Mouse (Mus musculus): ENCODE data around the gene Calcb. TPM values are rescaled to one million over a fixed set of nuclear protein-coding genes. Genes with fewer than 3 reads are reported as not detected.
"Not testable (repeated sequence)": the region's sequence is repeated elsewhere in the genome, so short reads cannot be mapped to it uniquely, and the experiment has no call there.

The Calcb gene
- not detected in 2 replicates for polyA plus RNA-seq (2015; fragmentation: Nextera tagmentation; extraction: Ambion mirVana)

- no peak within 1 kb of the TSS for H3K27ac ChIP-seq
- H3K9ac ChIP-seq = no peak within 1 kb of the TSS
- no peaks in the 10 kb centered on the region for H3K9me3 ChIP-seq (replicated peaks)
- H3K4me2 ChIP-seq = no peak within 1 kb of the TSS; the same call in 1 of the 2 replicates
- ATAC-seq (ENCODE audit: low read depth) = no peak
- WGBS (ENCODE audit: insufficient replicate concordance) = 8% methylated on average over 11 of the region's 11 CpGs
- H3K4me3 ChIP-seq (replicated peaks) = no peak within 1 kb of the TSS
- H3K27me3 ChIP-seq = peaks cover 41% of the 10 kb centered on the region
- DNase-seq = no peak
- no peaks in the 10 kb centered on the region for H3K4me1 ChIP-seq (replicated peaks)
- H3K36me3 ChIP-seq = no peaks in the 10 kb centered on the region
Measured at GRCm38 (mm10) chr7:114718300-114718699, at the start of gene Calcb. TSS of gene Calcb (plus strand) at chr7:114718643.

DNA sequence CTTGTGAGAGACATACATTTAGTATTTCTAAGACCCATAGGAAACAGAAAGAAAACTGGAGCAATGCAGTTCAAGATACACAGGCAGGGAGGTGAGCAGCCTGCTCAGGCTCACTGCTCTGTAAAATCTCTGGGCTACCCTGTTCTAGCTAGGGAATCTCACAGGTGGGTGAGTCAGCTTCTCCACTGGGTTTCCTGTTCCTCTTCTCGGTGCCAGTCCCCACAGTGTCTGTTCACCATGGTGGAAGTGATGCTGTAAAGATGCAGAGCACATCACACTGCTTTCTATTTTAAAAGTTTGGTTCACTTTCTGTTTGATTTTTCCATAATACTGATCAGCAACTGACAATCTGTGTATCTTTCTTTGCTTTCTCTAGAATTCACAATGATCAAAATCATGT lies 47.0 kb upstream of the Calcb start:
- Histone ChIP-seq H3K36me3 (no peaks in the 10 kb centered on the region), H3K4me2 (no peak overlapping the region), H3K27ac (no peak overlapping the region), H3K4me3 (replicated peaks) (no peak overlapping the region), H3K27me3 (no peaks in the 10 kb centered on the region), H3K9ac (no peak overlapping the region), H3K4me1 (replicated peaks) (no peaks in the 10 kb centered on the region), H3K9me3 (replicated peaks) (no peaks in the 10 kb centered on the region)
- DNase-seq (no peak), ATAC-seq (ENCODE audit: low read depth) (no peak)
- WGBS (ENCODE audit: insufficient replicate concordance) = 13% methylated on average over 1 of the region's 1 CpGs

GRCm38 (mm10) chr7:114672697-114673096 lies 45.7 kb upstream of the Calcb start:
- Histone ChIP-seq H3K9me3 (replicated peaks) (no peaks in the 10 kb centered on the region), H3K36me3 (no peaks in the 10 kb centered on the region), H3K9ac (no peak overlapping the region), H3K4me3 (replicated peaks) (no peak overlapping the region), H3K4me1 (replicated peaks) (no peaks in the 10 kb centered on the region), H3K27ac (no peak overlapping the region), H3K4me2 (no peak overlapping the region), H3K27me3 (no peaks in the 10 kb centered on the region)
- 24% methylated on average over 2 of the region's 2 CpGs for WGBS (ENCODE audit: insufficient replicate concordance)
- DNase-seq (no peak), ATAC-seq (ENCODE audit: low read depth) (no peak)

DNA sequence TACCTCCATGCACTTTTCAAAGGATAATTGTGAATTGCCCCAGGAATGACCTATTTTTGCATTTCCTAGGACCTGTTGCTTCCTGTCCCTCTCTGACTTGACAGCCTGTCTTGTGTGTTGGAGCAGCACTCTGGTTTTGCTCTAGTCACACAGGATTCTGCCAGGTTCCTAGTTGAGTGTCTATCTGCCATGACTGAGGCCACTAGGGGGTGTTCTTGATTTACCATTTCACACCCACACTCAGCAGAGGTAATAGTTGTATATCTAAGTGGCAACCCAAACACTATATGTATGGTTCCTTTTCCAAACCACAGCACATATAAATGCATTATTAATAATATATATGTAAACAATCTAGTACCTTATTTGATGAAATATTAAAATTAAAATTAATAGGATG lies 26.1 kb upstream of the Calcb start:
- H3K27ac ChIP-seq = no peak overlapping the region
- H3K36me3 ChIP-seq = no peaks in the 10 kb centered on the region
- no peak overlapping the region for H3K4me3 ChIP-seq (replicated peaks)
- H3K9ac ChIP-seq = no peak overlapping the region
- no peak for DNase-seq
- H3K27me3 ChIP-seq = no peaks in the 10 kb centered on the region
- no peak overlapping the region for H3K4me2 ChIP-seq
- ATAC-seq (ENCODE audit: low read depth) = no peak
- H3K4me1 ChIP-seq (replicated peaks) = no peaks in the 10 kb centered on the region
- H3K9me3 ChIP-seq (replicated peaks) = no peaks in the 10 kb centered on the region

DNA sequence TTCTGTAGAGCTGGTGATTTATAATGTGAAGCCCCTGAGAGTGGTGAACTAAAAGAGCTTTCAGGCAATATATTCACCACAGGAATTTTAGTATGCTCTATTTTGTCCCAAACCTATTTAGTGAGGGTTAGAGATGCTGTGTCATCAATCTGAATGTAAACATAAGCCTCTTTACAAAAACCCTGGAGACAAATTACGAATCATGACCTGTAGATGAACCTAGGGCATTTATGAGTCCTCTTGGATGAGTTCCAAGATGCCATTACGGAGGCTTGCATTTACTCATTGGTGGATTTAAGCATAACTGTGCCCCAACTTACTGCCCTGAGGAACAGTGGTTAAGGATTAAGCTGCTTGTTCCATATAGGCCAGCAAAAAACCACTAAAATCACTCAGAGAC lies 17.6 kb upstream of the Calcb start:
- Histone ChIP-seq H3K4me3 (replicated peaks) (no peak overlapping the region), H3K27me3 (no peaks in the 10 kb centered on the region), H3K36me3 (no peaks in the 10 kb centered on the region), H3K9me3 (replicated peaks) (no peaks in the 10 kb centered on the region), H3K27ac (no peak overlapping the region), H3K9ac (no peak overlapping the region), H3K4me2 (no peak overlapping the region), H3K4me1 (replicated peaks) (no peaks in the 10 kb centered on the region)
- WGBS (ENCODE audit: insufficient replicate concordance) = 37% methylated on average over 2 of the region's 2 CpGs
- ATAC-seq (ENCODE audit: low read depth) (no peak), DNase-seq (no peak)

DNA sequence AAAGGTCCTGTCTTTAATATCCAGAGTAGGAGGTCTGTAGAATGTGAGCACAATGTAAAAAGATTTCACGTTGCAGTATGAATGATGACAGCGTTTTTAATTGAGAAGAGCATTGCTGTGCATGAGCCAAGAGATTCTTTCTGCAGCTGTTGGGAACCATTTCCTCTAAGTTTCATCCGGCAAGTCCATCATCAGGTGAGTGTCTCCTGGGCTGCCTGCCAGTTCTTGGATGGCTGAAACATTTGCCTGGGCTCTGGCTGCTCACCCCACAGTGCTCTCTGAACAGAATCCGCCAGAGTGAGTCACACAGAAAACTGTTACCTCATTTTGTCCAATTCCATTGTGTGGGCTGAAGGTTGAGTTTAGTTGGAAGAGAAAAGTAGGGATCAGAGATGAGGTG lies 11.7 kb upstream of the Calcb start:
- H3K4me1 ChIP-seq (replicated peaks) = no peaks in the 10 kb centered on the region
- WGBS (ENCODE audit: insufficient replicate concordance) = 58% methylated on average over 4 of the region's 4 CpGs
- no peak overlapping the region for H3K4me2 ChIP-seq
- H3K9me3 ChIP-seq (replicated peaks) = no peaks in the 10 kb centered on the region
- H3K9ac ChIP-seq = no peak overlapping the region
- H3K4me3 ChIP-seq (replicated peaks) = no peak overlapping the region
- no peaks in the 10 kb centered on the region for H3K27me3 ChIP-seq
- no peak overlapping the region for H3K27ac ChIP-seq
- no peaks in the 10 kb centered on the region for H3K36me3 ChIP-seq
- DNase-seq = no peak
- ATAC-seq (ENCODE audit: low read depth) = no peak

DNA sequence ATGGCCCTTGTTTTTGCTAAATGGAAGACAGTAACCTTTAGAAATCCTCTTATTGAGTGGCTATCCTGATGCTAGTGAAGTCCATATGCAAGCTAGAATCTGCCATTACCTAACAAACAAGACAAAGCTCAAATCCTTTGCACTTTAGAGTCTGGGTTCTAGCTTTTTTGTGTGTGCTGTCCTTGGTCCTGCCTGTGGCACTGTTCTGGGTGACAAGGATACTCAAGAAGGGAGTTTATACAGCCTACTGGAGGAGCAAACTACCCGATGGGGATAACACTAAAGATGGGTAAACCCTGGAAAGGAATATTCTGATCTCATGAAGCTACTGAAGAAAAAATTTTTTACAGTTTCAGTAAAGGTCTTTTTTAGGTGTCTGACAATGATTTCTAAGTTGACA lies 11.0 kb upstream of the Calcb start:
- no peak for DNase-seq
- H3K9ac ChIP-seq = no peak overlapping the region
- no peaks in the 10 kb centered on the region for H3K27me3 ChIP-seq
- H3K4me3 ChIP-seq (replicated peaks) = no peak overlapping the region
- no peaks in the 10 kb centered on the region for H3K9me3 ChIP-seq (replicated peaks)
- no peak overlapping the region for H3K4me2 ChIP-seq
- H3K36me3 ChIP-seq = no peaks in the 10 kb centered on the region
- no peak for ATAC-seq (ENCODE audit: low read depth)
- H3K4me1 ChIP-seq (replicated peaks) = no peaks in the 10 kb centered on the region
- no peak overlapping the region for H3K27ac ChIP-seq
- 55% methylated on average over 1 of the region's 1 CpGs for WGBS (ENCODE audit: insufficient replicate concordance)

DNA sequence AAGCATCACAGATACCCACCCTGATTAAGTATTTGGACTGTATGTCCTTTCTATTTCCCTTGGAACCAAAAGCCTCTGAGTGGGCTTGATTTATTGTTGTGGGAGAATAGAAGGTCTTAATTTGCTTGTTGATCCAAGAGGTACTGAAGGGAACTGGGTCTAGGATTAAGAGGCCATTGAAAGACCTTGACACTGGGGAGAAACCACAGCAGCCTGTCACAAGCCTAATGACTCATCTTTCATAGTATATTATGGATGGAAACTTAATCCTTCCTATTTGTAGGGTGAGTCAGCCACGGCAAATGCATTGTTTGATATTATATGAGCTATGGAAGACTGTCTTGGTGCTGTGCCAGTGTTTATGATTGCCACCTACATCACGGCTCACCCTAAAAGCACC lies 8.0 kb upstream of the Calcb start:
- no peaks in the 10 kb centered on the region for H3K36me3 ChIP-seq
- H3K27ac ChIP-seq = no peak overlapping the region
- DNase-seq (no peak), ATAC-seq (ENCODE audit: low read depth) (no peak)
- no peaks in the 10 kb centered on the region for H3K9me3 ChIP-seq (replicated peaks)
- WGBS (ENCODE audit: insufficient replicate concordance) = 59% methylated on average over 2 of the region's 2 CpGs
- H3K4me2 ChIP-seq = no peak overlapping the region
- H3K4me3 ChIP-seq (replicated peaks) = no peak overlapping the region
- H3K9ac ChIP-seq = no peak overlapping the region
- no peaks in the 10 kb centered on the region for H3K4me1 ChIP-seq (replicated peaks)
- no peaks in the 10 kb centered on the region for H3K27me3 ChIP-seq

DNA sequence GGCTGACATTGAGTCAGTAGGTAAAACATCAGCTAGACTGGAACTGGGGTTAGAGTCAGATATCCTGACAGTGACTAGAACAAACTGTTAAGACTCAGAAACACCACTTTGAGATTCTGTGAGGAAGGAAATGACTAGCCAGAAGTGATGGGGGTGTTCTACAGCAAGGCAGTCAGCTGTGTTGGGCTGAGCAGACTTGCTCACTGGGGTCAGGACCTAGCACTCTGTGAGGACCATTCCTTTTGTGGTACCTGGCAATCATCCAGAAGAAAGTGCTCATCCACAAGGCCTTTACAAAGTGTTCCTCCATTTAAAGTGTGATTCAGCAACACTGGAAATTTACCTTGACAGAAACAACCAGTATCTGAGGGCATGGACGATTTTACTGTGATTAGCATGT lies 5.9 kb upstream of the Calcb start:
- ATAC-seq (ENCODE audit: low read depth) (no peak), DNase-seq (no peak)
- Histone ChIP-seq H3K4me1 (replicated peaks) (no peaks in the 10 kb centered on the region), H3K4me3 (replicated peaks) (no peak overlapping the region), H3K27ac (no peak overlapping the region), H3K4me2 (no peak overlapping the region), H3K27me3 (peaks cover 11% of the 10 kb centered on the region), H3K36me3 (no peaks in the 10 kb centered on the region), H3K9me3 (replicated peaks) (no peaks in the 10 kb centered on the region), H3K9ac (no peak overlapping the region)
- WGBS (ENCODE audit: insufficient replicate concordance) = 21% methylated on average over 1 of the region's 1 CpGs

DNA sequence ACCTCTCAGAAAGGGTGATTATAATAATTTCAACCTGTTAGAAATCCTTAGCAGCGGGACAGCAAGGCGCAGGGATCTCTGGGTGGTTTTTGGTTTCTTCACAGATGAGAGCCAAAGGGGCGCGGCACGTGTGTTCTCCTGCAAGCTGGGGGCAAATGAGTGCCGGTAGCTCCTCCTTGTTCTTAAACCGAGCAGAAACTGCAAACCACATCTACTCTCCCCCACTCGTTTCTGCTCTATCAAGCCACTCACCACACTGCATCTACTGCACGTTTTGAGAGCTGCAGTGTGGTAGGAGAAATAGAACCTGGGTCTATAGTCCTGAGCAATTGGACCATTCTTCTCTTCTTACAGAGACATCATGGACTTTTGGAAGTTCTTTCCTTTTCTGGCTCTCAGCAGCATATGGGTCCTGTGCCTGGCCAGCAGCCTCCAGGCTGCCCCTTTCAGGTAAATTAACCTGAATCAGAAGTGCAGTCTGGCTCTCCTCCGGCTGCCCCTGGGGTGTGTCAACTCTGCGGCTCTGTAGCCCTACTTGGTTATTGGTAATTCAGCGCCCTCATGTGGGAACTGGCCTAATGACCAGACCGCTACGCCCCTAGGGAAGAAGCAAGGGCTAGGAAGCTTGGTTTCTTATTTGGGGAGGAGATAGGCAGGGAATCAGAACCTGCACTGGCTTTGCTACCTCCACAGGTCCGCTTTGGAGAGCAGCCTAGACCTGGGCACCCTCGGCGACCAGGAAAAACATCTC lies 1.1 kb downstream of the Calcb start:
- ATAC-seq (ENCODE audit: low read depth) (no peak), DNase-seq (no peak)
- Histone ChIP-seq H3K27me3 (peaks cover 41% of the 10 kb centered on the region), H3K4me3 (replicated peaks) (no peak overlapping the region), H3K27ac (no peak overlapping the region), H3K9me3 (replicated peaks) (no peaks in the 10 kb centered on the region), H3K9ac (no peak overlapping the region), H3K4me2 (no peak overlapping the region; the same call in 1 of the 2 replicates), H3K4me1 (replicated peaks) (no peaks in the 10 kb centered on the region), H3K36me3 (no peaks in the 10 kb centered on the region)
- WGBS (ENCODE audit: insufficient replicate concordance) = 6% methylated on average over 17 of the region's 17 CpGs

GRCm38 (mm10) chr7:114729696-114730095 lies 11.3 kb downstream of the Calcb start:
- not testable (repeated sequence) for H3K27me3 ChIP-seq; H3K9ac ChIP-seq; H3K4me3 ChIP-seq (replicated peaks); H3K4me2 ChIP-seq; H3K36me3 ChIP-seq; H3K27ac ChIP-seq; H3K4me1 ChIP-seq (replicated peaks); H3K9me3 ChIP-seq (replicated peaks); DNase-seq; ATAC-seq (ENCODE audit: low read depth)
- 53% methylated on average over 4 of the region's 4 CpGs for WGBS (ENCODE audit: insufficient replicate concordance)

- Histone ChIP-seq H3K9ac (no peak overlapping the region), H3K27ac (no peak overlapping the region), H3K36me3 (no peaks in the 10 kb centered on the region), H3K9me3 (replicated peaks) (no peaks in the 10 kb centered on the region), H3K27me3 (no peaks in the 10 kb centered on the region), H3K4me2 (no peak overlapping the region), H3K4me3 (replicated peaks) (no peak overlapping the region), H3K4me1 (replicated peaks) (no peaks in the 10 kb centered on the region)
- DNase-seq (no peak), ATAC-seq (ENCODE audit: low read depth) (no peak)
- WGBS (ENCODE audit: insufficient replicate concordance) = 62% methylated on average over 6 of the region's 6 CpGs
Measured at GRCm38 (mm10) chr7:114731175-114731574, 12.7 kb downstream of the Calcb start.
